Mouse (Mus musculus): ENCODE measurements around the gene Arhgef5.

Gene Arhgef5

DNA sequence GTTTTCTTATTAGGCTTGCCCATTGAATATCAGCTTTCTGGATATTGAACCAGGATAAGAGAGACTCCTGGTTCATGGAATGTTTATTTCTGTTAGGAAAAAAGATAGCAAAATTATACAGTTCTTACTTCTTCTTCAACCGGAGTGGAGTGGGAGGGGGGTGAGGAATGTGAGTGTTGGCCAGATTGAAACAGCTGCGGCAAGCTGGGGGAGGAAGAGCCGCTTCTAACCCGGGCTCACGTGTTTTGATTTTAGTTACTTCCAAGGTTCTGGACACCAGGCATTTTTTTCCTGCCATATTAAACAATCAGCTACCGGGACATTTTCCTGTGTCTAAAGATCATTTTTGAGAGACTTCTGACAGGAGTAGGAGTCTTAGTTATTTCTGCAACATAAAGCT lies 44.7 kb downstream of the Arhgef5 start:
- in situ Hi-C loops (cut with MboI; ENCODE audit: low pct_unique_long_range_greater_than_20kb in 1 of 2, low sequenced_read_pairs in 2 of 2, unreplicated experiment in 1 of 2), result no loop called here

DNA sequence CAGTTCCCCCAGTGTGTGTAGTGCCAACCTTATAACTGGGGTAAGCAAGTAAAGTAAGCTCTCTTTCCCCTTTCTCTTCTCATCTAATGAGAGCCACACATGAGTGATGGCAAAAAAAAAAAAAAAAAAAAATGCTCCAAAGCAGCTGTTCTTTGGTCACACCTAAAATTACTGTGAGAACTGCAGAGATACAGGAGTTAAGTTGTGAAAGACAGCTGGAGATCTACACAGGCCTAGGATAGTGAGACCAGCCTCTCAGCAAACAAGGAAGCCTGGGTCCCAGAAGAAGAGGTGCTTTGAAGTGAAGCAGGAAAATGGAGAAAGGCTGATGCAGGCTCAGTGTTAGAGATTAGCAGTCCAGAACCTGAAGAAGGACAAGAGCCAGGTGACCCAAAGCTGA lies 47.2 kb downstream of the Arhgef5 start:
- in situ Hi-C loops (cut with MboI; ENCODE audit: low pct_unique_long_range_greater_than_20kb in 1 of 2, low sequenced_read_pairs in 2 of 2, unreplicated experiment in 1 of 2), result no loop called here

GRCm38 (mm10) chr6:43312961-43313656 lies 47.7 kb downstream of the Arhgef5 start:
- in situ Hi-C loops (cut with MboI; ENCODE audit: low pct_unique_long_range_greater_than_20kb in 1 of 2, low sequenced_read_pairs in 2 of 2, unreplicated experiment in 1 of 2), result no loop called here

GRCm38 (mm10) chr6:43333479-43333878 lies 68.1 kb downstream of the Arhgef5 start:
- in situ Hi-C loops (cut with MboI; ENCODE audit: low pct_unique_long_range_greater_than_20kb in 1 of 2, low sequenced_read_pairs in 2 of 2, unreplicated experiment in 1 of 2), result no loop called here

DNA sequence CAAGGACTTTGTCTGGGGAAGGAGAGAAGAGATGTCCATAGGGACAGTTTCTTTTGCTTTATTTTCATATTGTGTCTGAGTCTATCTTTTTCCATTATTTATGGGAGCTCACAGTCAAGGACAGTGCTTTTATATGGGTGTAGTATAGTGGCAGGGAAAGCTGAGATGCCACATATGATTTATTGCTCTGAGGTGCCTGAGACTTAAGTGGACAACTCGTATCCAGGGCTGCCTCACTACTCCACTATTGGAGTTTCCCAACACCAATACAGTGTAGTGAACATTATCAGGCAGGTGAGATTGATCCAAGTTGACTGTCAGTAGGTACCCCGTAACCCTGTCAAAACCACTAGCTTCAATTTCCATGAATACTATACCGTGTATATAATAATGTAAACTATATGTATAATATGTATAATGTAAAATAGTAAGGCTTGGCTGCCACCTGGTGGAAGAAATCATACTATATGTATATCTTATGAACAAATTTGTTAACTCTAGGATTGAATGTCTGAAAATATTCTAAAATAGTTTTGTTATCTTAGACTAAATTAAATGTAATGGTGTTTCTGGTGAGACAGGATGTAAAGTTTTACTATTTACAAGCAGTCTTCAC lies 70.3 kb downstream of the Arhgef5 start:
- in situ Hi-C loops (cut with MboI; ENCODE audit: low pct_unique_long_range_greater_than_20kb in 1 of 2, low sequenced_read_pairs in 2 of 2, unreplicated experiment in 1 of 2), result no loop called here

- in situ Hi-C loops (cut with MboI; ENCODE audit: low pct_unique_long_range_greater_than_20kb in 1 of 2, low sequenced_read_pairs in 2 of 2, unreplicated experiment in 1 of 2), result no loop called here
These were observed 72.1 kb downstream of the Arhgef5 start for GRCm38 (mm10) chr6:43337491-43337961.

DNA sequence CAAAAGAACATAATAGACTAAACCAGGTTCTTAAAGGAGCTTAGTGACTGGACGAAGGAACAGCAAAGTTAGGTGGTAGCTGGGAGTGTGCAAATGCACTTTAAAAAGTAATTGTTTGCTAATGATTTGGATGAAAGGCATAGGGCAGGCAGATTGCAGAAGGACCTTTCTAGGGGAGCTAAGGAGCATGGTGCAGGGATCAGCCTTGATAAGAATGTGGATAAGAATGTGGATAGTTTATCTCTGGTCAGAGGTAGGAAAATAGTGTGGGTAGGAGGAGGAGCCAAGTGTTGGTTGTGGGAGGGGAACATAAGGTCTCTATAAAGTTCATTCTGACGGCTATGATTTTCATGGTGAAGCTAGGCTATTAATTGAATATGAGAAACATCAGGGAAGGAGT lies 73.4 kb downstream of the Arhgef5 start:
- in situ Hi-C loops (cut with MboI; ENCODE audit: low pct_unique_long_range_greater_than_20kb in 1 of 2, low sequenced_read_pairs in 2 of 2, unreplicated experiment in 1 of 2), result no loop called here
